Mouse (Mus musculus) embryonic facial prominence, embryonic 13.5 days (tissue): ENCODE data around the gene Dgke. TPM values are rescaled to one million over a fixed set of nuclear protein-coding genes. Genes with fewer than 3 reads are reported as not detected.
A peak's percentile ranks its signal among the peaks of the same experiment; 100 is the strongest.
"Not testable (repeated sequence)": the region's sequence is repeated elsewhere in the genome, so short reads cannot be mapped to it uniquely, and the experiment has no call there.

Experiments
- ATAC-seq: fragments of 200-750 bp; cut with Nextera tagmentation; 2 replicates; pipeline ENCODE4 v1.8.0; 2017; ENCODE audit warnings: low read depth; ENCODE audit not compliant: insufficient number of reproducible peaks, insufficient read depth, low FRiP score, low TSS enrichment
- H3K27ac ChIP-seq: fragments of 300-500 bp; sonication (generic); 2 replicates; pipeline ENCODE4 v1.5.1; 2015; ENCODE audit warnings: moderate library complexity, mild to moderate bottlenecking, inconsistent platforms
- H3K27me3 ChIP-seq: fragments of 300-500 bp; sonication (generic); 2 replicates; pipeline ENCODE4 v1.6.1; 2015; ENCODE audit warnings: mild to moderate bottlenecking, inconsistent platforms
- H3K36me3 ChIP-seq: fragments of 300-500 bp; sonication (generic); 2 replicates; pipeline ENCODE4 v1.6.1; 2015; ENCODE audit warnings: mild to moderate bottlenecking, inconsistent platforms
- H3K4me1 ChIP-seq: fragments of 300-500 bp; sonication (generic); 2 replicates; pipeline ENCODE4 v1.6.1; 2015; ENCODE audit warnings: inconsistent platforms
- H3K4me2 ChIP-seq: fragments of 300-500 bp; sonication (generic); 2 replicates; pipeline ENCODE4 v1.6.1; 2015; ENCODE audit warnings: moderate library complexity, mild to moderate bottlenecking, inconsistent platforms
- H3K4me3 ChIP-seq: fragments of 300-500 bp; sonication (generic); 2 replicates; pipeline ENCODE4 v1.5.1; 2015; ENCODE audit warnings: mild to moderate bottlenecking, inconsistent platforms
- H3K9ac ChIP-seq: fragments of 300-500 bp; sonication (generic); 2 replicates; pipeline ENCODE4 v1.6.1; 2015; ENCODE audit warnings: mild to moderate bottlenecking, inconsistent platforms
- H3K9me3 ChIP-seq: fragments of 300-500 bp; sonication (generic); 2 replicates; pipeline ENCODE4 v1.6.1; 2016; ENCODE audit warnings: inconsistent platforms
- WGBS: fragments of 180-500 bp; shearing (Covaris S2); methylation state at CpG from one replicate; pipeline ENCODE4 v1.1.7; 2015; ENCODE audit warnings: mixed read lengths; 5-methylcytosine and 5-hydroxymethylcytosine counted together
- polyA plus RNA-seq: library from polyadenylated mRNA; unstranded; fragments of >200 nt; fragmentation: Nextera tagmentation; extraction: Ambion mirVana; gene quantifications from 2 replicates; pipeline ENCODE4 v1.2.1, GENCODE M21; 2015

Gene Dgke
- polyA plus RNA-seq, result 4.8 and 5.1 TPM in 2 replicates

DNA sequence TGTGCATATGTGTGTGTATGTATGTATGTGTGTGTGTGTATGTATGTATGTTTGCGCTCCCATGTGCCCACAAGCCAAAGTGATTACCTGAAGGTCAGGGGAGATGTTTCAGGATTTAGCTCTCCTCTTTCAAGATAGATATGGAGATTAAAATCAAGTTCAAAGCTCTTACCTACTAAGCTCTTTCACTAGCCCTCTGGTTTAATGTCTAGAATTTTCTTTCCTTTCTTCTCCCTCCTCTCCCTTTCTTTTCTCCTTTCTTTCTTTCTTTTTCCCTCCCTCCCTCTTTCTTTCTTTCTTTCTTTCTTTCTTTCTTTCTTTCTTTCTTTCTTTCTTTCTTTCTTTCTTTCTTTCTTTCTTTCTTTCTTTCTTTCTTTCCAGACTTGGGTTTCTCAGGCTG, at the start of gene Dgke:
Dgke (minus strand) TSS at position 101 of the 400 bp plus-strand sequence.
- H3K27me3 ChIP-seq, result no peaks in the 10 kb centered on the region
- no peak within 1 kb of the TSS for H3K9ac ChIP-seq
- no peak within 1 kb of the TSS for H3K27ac ChIP-seq
- 100% methylated on average over 1 of the region's 1 CpGs for WGBS
- ATAC-seq, result no peak
- H3K36me3 ChIP-seq, result no peaks in the 10 kb centered on the region
- no peaks in the 10 kb centered on the region for H3K9me3 ChIP-seq
- no peak within 1 kb of the TSS for H3K4me3 ChIP-seq
- H3K4me2 ChIP-seq, result no peak within 1 kb of the TSS
- H3K4me1 ChIP-seq, result no peaks in the 10 kb centered on the region

DNA sequence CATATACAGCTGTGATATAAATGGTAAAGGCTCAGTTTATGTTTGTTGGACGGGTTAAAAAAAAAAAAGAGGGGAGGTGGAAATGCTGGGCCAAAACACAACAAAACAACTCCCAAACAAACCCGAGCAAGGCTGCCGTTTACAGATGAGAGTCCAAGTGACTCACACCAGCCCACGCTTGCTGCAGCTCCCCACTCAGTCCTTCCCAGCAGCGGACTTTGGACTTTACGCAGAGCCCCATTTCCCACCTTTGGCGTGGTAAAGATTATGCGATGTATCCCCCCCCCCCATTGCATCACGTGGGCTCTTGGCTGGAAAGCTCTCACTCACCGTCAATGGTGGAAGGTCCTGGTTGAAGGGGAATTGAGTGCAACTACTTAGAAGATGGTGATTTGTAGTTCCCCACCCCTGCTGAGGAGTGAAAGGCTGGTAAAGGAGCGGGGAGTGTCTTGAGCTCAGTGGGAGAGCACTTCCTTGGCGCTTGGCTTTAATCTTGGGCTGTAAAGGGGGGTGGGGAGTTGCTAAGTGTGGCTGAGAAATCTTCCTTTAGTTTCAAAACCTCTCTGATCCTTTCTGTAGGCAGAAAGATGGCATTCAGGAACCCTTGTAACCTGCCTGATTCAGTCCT, 40.6 kb upstream of the Dgke start:
- 41% methylated on average over 12 of the region's 12 CpGs for WGBS
- Histone ChIP-seq H3K27me3 (0 out of 2 replicates have a peak, but pooled peaks cover under 1% of the 10 kb centered on the region), H3K4me1 (no peaks in the 10 kb centered on the region), H3K9me3 (no peaks in the 10 kb centered on the region), H3K36me3 (no peaks in the 10 kb centered on the region), H3K9ac (no peak overlapping the region), H3K4me2 (no peak overlapping the region), H3K27ac (no peak overlapping the region), H3K4me3 (no peak overlapping the region)
- ATAC-seq, result no peak

DNA sequence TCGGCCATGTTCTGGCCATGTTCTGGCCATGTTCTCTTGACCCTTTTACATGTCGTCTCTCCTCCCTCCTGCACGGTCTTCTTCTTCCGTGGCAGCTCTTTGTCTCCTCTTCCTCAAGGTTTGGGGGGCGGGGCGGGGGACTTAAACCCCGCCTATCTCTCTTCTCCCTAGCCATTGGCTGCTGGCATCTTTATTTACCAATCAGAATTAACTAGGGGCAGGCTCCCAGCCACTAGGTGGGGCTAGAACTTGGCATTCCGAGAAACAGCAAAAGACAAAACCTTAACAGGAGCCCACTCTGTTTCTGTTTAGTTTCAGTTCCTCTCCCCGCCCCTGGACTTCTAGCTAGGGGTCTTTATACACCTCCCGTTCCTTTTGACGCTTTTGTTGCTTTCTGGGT, 39.2 kb upstream of the Dgke start:
- 84% methylated on average over 11 of the region's 11 CpGs for WGBS

DNA sequence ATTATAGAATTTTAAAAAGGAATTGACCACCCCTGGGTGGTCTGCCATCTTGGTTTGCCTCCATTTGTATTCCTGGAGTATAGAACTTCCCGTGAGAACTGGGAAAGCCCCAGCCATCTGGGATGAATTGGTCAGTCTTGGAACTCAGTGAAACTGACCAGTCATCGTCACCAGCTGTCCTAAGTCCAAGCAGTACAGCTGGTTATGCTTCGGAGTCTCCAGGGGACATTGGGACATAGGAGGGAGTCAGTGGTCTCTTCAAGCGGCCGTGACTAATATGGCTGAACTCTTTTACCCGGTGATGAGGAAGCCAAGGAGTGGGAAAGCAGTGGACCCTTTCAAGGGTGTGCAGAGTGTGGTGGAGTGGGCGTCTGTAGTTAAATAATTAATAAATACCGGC, 38.6 kb upstream of the Dgke start:
- no peak overlapping the region for H3K4me3 ChIP-seq
- no peaks in the 10 kb centered on the region for H3K36me3 ChIP-seq
- 0 out of 2 replicates have a peak, but pooled peaks cover 3% of the 10 kb centered on the region for H3K27me3 ChIP-seq
- no peak overlapping the region for H3K4me2 ChIP-seq
- WGBS, result 93% methylated on average over 8 of the region's 8 CpGs
- H3K4me1 ChIP-seq, result peaks cover 12% of the 10 kb centered on the region
- no peak overlapping the region for H3K9ac ChIP-seq
- H3K27ac ChIP-seq, result no peak overlapping the region
- H3K9me3 ChIP-seq, result no peaks in the 10 kb centered on the region
- no peak for ATAC-seq

More for the DNA sequence above, 39.2 kb upstream of the Dgke start:
- ATAC-seq, result no peak
- Histone ChIP-seq H3K9ac (no peak overlapping the region), H3K27me3 (0 out of 2 replicates have a peak, but pooled peaks cover 3% of the 10 kb centered on the region), H3K4me2 (no peak overlapping the region), H3K9me3 (no peaks in the 10 kb centered on the region), H3K4me3 (no peak overlapping the region), H3K27ac (no peak overlapping the region), H3K4me1 (peaks cover 7% of the 10 kb centered on the region), H3K36me3 (no peaks in the 10 kb centered on the region)

DNA sequence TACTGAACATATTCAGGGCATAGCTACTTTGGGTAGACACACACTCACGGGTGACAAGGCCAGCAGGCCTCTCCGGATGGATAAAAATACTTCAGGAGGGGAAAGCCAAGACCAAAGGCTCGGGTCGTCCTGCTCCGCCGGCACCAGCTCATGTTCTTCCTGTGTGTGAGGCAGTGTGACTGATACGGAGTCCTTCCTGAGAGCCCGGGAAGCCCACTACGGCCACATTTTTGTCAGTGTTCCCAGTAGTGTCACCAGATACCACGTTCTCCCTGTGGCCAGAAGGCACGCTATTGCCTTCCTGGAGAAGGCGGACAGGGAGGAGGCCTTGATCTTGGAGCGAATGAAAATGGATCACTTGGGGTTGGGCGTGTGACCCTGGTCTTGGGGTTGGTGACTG, 36.5 kb upstream of the Dgke start:
- no peak overlapping the region for H3K4me3 ChIP-seq
- WGBS, result 88% methylated on average over 14 of the region's 14 CpGs

DNA sequence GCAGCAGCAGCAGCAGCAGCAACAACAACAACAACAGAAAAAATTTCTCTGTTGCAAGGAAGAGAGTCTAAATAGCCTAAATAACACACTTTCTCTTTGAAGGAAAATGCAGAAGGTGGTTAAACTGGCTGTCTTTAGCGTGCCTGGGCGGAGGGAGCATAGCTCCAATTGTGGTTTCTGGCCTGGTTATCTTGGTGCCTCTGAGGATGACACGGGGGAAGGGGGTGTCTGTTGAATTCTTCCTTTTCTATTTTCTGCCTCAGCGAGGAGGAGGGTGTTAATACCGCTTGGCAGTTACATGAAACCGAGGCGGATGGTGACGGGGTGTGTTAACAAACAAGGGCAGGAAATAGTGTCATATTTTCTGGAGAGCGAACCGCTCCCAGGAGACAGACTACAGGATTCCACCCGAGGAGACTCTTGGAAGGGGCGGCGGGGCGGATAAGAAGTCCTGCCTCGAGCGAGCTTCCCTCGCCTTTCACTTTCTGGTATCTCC, 34.2 kb upstream of the Dgke start:
- peak overlapping the region; percentile 59 for H3K4me2 ChIP-seq

More for the DNA sequence above, 36.5 kb upstream of the Dgke start:
- Histone ChIP-seq H3K9ac (no peak overlapping the region), H3K27ac (no peak overlapping the region), H3K9me3 (no peaks in the 10 kb centered on the region), H3K4me1 (peaks cover 12% of the 10 kb centered on the region), H3K27me3 (0 out of 2 replicates have a peak, but pooled peaks cover 3% of the 10 kb centered on the region), H3K36me3 (no peaks in the 10 kb centered on the region), H3K4me2 (no peak overlapping the region)
- no peak for ATAC-seq

DNA sequence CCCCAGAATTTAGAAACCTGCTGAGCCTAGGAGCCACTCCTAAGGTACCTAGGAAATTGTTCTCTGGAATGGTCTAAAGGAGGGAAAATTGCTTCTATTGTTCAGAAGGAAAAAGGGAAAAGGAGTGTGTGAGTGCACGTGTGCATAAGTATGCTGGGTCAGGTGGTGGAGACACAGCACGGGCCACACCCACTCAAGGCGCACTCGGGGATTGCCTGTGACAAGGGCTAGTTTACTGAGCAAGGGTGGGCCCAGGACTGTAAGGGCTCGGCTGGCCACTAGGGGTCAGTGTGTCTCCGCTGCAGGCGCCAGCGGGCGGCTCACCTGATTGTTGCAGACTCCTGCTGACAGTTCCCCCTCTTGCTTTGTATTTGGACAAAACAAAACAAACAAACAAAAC, 33.8 kb upstream of the Dgke start:
- 2% methylated on average over 9 of the region's 9 CpGs for WGBS
- H3K27ac ChIP-seq, result no peak overlapping the region
- no peaks in the 10 kb centered on the region for H3K9me3 ChIP-seq
- H3K27me3 ChIP-seq, result 0 out of 2 replicates have a peak, but pooled peaks cover 3% of the 10 kb centered on the region
- H3K36me3 ChIP-seq, result no peaks in the 10 kb centered on the region
- H3K4me2 ChIP-seq, result peak overlapping the region; percentile 59
- peak; percentile 78 for ATAC-seq
- H3K9ac ChIP-seq, result no peak overlapping the region
- H3K4me3 ChIP-seq, result peak overlapping the region; percentile 35
- H3K4me1 ChIP-seq, result peaks cover 12% of the 10 kb centered on the region

More for the DNA sequence above, 34.2 kb upstream of the Dgke start:
- Histone ChIP-seq H3K36me3 (no peaks in the 10 kb centered on the region), H3K9ac (peak overlapping the region; percentile 51; the same call in 1 of the 2 replicates), H3K9me3 (no peaks in the 10 kb centered on the region), H3K27me3 (0 out of 2 replicates have a peak, but pooled peaks cover 3% of the 10 kb centered on the region), H3K4me3 (peak overlapping the region; percentile 35), H3K4me1 (peaks cover 12% of the 10 kb centered on the region), H3K27ac (0 out of 2 replicates have a peak overlapping the region, but pooled peaks have one; percentile 11)
- ATAC-seq, result no peak
- 26% methylated on average over 17 of the region's 17 CpGs for WGBS

DNA sequence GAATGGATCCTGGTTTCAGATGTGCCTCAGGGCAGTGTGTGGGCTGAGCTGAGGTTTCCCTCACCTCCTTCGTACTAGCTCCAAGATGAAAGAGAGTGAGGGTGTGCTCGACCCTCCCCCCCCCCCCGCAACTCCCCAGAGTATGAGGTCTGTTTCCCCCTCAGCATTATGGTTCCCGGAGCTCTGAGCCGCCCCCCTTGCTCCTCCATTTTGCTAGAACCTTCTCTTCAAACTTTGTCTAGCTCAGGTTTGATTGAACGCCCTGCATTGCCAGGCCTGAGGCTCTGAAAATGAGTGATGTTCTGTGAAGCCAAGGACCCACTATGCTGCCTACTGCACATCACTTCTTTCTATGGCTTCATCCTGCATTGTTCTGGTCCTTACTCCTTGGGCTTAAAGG, 32.3 kb upstream of the Dgke start:
- 43% methylated on average over 6 of the region's 6 CpGs for WGBS
- 0 out of 2 replicates have a peak, but pooled peaks cover 3% of the 10 kb centered on the region for H3K27me3 ChIP-seq
- H3K27ac ChIP-seq, result no peak overlapping the region
- peaks cover 12% of the 10 kb centered on the region for H3K4me1 ChIP-seq
- H3K36me3 ChIP-seq, result no peaks in the 10 kb centered on the region
- ATAC-seq, result no peak
- no peak overlapping the region for H3K9ac ChIP-seq
- H3K9me3 ChIP-seq, result no peaks in the 10 kb centered on the region
- no peak overlapping the region for H3K4me3 ChIP-seq
- no peak overlapping the region for H3K4me2 ChIP-seq

DNA sequence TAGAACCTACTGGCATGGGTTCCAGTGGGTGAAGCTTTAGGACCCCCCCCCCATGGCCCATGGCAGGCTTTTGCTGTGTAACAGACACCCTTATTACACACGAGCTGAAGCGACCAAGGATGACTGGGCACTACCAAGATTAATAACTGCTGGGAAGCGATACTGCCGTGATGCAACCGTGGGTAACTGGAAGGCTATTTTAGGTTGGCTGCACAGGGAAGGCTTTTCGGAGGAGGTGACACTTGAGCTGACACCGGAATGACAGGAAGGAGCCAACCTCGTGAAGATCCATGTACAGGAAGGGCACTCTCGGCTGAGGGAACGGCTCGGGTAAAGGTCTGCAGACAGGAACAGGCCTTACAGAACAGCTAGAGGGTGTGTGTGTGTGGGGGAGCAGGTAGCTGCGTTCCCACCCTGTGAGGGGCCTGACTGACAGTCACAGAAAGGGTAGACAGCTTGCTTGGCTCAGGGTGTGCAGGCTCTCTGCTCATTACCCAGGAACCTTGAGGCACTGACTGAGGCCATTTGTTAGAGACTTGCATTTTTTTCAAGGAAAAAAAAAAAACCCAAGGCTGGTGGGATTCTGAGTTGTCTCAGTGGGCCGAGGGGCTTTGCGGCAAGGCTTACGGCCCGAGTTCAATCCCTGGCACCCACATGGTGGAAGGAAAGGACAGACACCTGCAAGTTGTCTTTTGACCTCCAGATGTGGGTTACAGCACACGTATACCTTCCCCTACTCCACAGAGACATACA, 31.6 kb upstream of the Dgke start:
- Histone ChIP-seq H3K4me1 (peaks cover 12% of the 10 kb centered on the region), H3K4me2 (no peak overlapping the region), H3K9ac (no peak overlapping the region), H3K27ac (no peak overlapping the region), H3K9me3 (no peaks in the 10 kb centered on the region), H3K27me3 (0 out of 2 replicates have a peak, but pooled peaks cover 3% of the 10 kb centered on the region), H3K4me3 (no peak overlapping the region), H3K36me3 (no peaks in the 10 kb centered on the region)
- 70% methylated on average over 17 of the region's 17 CpGs for WGBS
- no peak for ATAC-seq

DNA sequence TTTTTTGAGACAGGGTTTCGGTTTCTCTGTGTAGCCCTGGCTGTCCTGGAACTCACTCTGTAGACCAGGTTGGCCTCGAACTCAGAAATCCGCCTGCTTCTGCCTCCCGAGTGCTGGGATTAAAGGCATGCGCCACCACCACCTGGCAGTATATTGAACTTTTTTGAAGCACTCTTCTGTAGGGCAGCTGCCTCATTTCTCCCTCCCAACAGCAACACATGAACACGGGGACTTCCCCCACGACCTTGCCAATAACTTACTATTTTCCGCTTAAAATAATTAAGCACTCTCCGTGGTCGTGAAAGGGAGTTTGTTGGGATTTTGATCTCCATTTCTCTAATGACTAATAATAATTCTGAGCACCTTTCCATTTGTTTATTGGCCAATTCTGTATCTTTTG, 30.6 kb upstream of the Dgke start:
- not testable (repeated sequence) for H3K27ac ChIP-seq
- 90% methylated on average over 10 of the region's 10 CpGs for WGBS

DNA sequence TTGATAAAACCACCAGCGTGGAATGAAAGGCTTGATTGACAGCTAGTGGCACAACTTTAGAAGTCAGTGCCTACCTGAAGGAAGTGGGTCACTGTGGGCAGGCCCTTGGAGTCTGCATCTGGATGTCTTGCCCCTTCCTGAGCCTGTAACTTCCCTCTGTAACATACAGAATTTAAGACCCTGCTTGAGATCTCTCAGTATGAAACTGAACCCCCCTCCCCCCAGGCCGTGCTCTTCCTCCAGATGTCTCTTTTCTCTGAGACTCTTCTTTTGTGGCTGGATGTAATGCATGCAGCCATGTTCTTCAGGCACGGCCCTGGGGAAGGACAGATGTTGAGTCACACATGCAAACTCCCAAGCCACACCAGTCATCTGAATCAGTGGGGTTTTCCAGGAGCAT, 28.7 kb upstream of the Dgke start:
- WGBS, result 67% methylated on average over 3 of the region's 3 CpGs
- Histone ChIP-seq H3K36me3 (no peaks in the 10 kb centered on the region), H3K9me3 (no peaks in the 10 kb centered on the region), H3K27me3 (no peaks in the 10 kb centered on the region), H3K4me1 (0 out of 2 replicates have a peak, but pooled peaks cover under 1% of the 10 kb centered on the region), H3K27ac (no peak overlapping the region), H3K4me2 (no peak overlapping the region), H3K4me3 (no peak overlapping the region), H3K9ac (no peak overlapping the region)
- no peak for ATAC-seq

More for the DNA sequence above, 30.6 kb upstream of the Dgke start:
- not testable (repeated sequence) for H3K4me3 ChIP-seq, H3K27me3 ChIP-seq, ATAC-seq, H3K36me3 ChIP-seq, H3K9ac ChIP-seq, H3K4me2 ChIP-seq, H3K9me3 ChIP-seq
- H3K4me1 ChIP-seq, result peaks cover 12% of the 10 kb centered on the region
